Mouse (Mus musculus) adrenal gland, postnatal 14 days (tissue): ENCODE results near the gene Gm10097. TPM values are rescaled to one million over a fixed set of nuclear protein-coding genes. Genes with fewer than 3 reads are reported as not detected.

Experiments
- DNase-seq: peaks from one replicate; pipeline ENCODE4 v3.0.0; 2021; ENCODE audit warnings: mixed read lengths
- total RNA-seq: library from RNA; stranded (reverse); gene quantifications from 2 replicates; pipeline ENCODE4 v1.2.3, GENCODE M21; 2021

The Gm10097 gene
- total RNA-seq, 1 experiment from 2014 or later = not detected

- peak; percentile 15 for DNase-seq
Observed at GRCm38 (mm10) chr10:5085792-5086191, 16.8 kb downstream of the Gm10097 start.

- DNase-seq = no peak
Observed at GRCm38 (mm10) chr10:5086329-5086728, 17.3 kb downstream of the Gm10097 start.

GRCm38 (mm10) chr10:5087336-5087735 is 18.3 kb downstream of the Gm10097 start:
- no peak for DNase-seq

GRCm38 (mm10) chr10:5089133-5089532 is 20.1 kb downstream of the Gm10097 start:
- no peak for DNase-seq

- peak; percentile 22 for DNase-seq
Observed at GRCm38 (mm10) chr10:5096996-5097753, 28.2 kb downstream of the Gm10097 start.

- DNase-seq = no peak
Observed at GRCm38 (mm10) chr10:5097754-5098137, 28.8 kb downstream of the Gm10097 start.

GRCm38 (mm10) chr10:5110773-5111172 is 41.8 kb downstream of the Gm10097 start:
- DNase-seq = no peak

GRCm38 (mm10) chr10:5116155-5116554 is 47.2 kb downstream of the Gm10097 start:
- no peak for DNase-seq

GRCm38 (mm10) chr10:5116720-5117119 is 47.7 kb downstream of the Gm10097 start:
- no peak for DNase-seq
